Mouse (Mus musculus) lung, embryonic 15.5 days (tissue): ENCODE measurements around the gene P4htm. TPM values are rescaled to one million over a fixed set of nuclear protein-coding genes. Genes with fewer than 3 reads are reported as not detected.

Experiments used
- microRNA counts: library from miRNA; unstranded; fragments of <30 nt; microRNA quantifications from one replicate; lab custom pipeline; 2016
- microRNA-seq: library from miRNA; unstranded; fragments of <30 nt; microRNA quantifications from one replicate; pipeline ENCODE4, GENCODE M21; 2016
- polyA plus RNA-seq: library from polyadenylated mRNA; unstranded; fragments of >200 nt; fragmentation: Nextera tagmentation; extraction: Ambion mirVana; gene quantifications from 2 replicates; pipeline ENCODE4 v1.2.1, GENCODE M21; 2015

P4htm gene
- polyA plus RNA-seq, 1 experiment from 2014 or later, result 7.7 TPM

MicroRNA genes within 50 kb of the gene (microRNA counts, 519-probe panel; counts per million panel counts)
- microRNA mmu-miR-191 (lab: Ali Mortazavi, UCI) (2,563 counts per million, percentile 58 among the panel's probes with 10 or more counts), microRNA mmu-miR-425 (lab: Ali Mortazavi, UCI) (2,583 counts per million, percentile 59 among the panel's probes with 10 or more counts)

Small RNAs within 50 kb of the gene (microRNA-seq; reads per million reads assigned to microRNA genes)
- gene Gm24083, result not detected
- gene Mir191, result not detected
- gene Mir425, result 1,951 reads per million, percentile 82 among the genes with 10 or more reads in this experiment

Other genes starting within 250 kb of the P4htm start
- 99.6 and 107 TPM in 2 replicates for gene Usp4, start 249.8 kb downstream of the P4htm start, polyA plus RNA-seq
- gene 1700102P08Rik, start 204.9 kb downstream of the P4htm start, polyA plus RNA-seq, result 0.39 and 0.40 TPM in 2 replicates
- gene Ccdc36, start 169.2 kb downstream of the P4htm start, polyA plus RNA-seq, result 2.4 and 2.6 TPM in 2 replicates
- gene BC048562, start 161.2 kb downstream of the P4htm start, polyA plus RNA-seq, result not detected in 2 replicates
- 56.6 and 60.4 TPM in 2 replicates for gene Ccdc71, start 137.1 kb downstream of the P4htm start, polyA plus RNA-seq
- 67.2 and 75.3 TPM in 2 replicates for gene Klhdc8b, start 136.1 kb downstream of the P4htm start, polyA plus RNA-seq
- 66.9 and 74.4 TPM in 2 replicates for gene Lamb2, start 117.9 kb downstream of the P4htm start, polyA plus RNA-seq
- 61.9 and 68.5 TPM in 2 replicates for gene Usp19, start 107.1 kb downstream of the P4htm start, polyA plus RNA-seq
- 89.4 and 108 TPM in 2 replicates for gene Qars, start 90.0 kb downstream of the P4htm start, polyA plus RNA-seq
- 115 and 120 TPM in 2 replicates for gene Qrich1, start 80.9 kb downstream of the P4htm start, polyA plus RNA-seq
- gene Impdh2, start 37.4 kb downstream of the P4htm start, polyA plus RNA-seq, result 178 TPM in 2 replicates
- gene Ndufaf3, start 30.2 kb downstream of the P4htm start, polyA plus RNA-seq, result 49.2 and 49.4 TPM in 2 replicates
- 139 and 150 TPM in 2 replicates for gene Dalrd3, start 27.8 kb downstream of the P4htm start, polyA plus RNA-seq
- 131 and 134 TPM in 2 replicates for gene Wdr6, start 18.9 kb downstream of the P4htm start, polyA plus RNA-seq
- 44.8 and 46.6 TPM in 2 replicates for gene Arih2, start 51.7 kb upstream of the P4htm start, polyA plus RNA-seq
- gene Slc25a20, start 64.4 kb upstream of the P4htm start, polyA plus RNA-seq, result 45.0 and 46.0 TPM in 2 replicates
- gene Prkar2a, start 91.6 kb upstream of the P4htm start, polyA plus RNA-seq, result 23.6 and 24.5 TPM in 2 replicates
- gene Ip6k2, start 186.1 kb upstream of the P4htm start, polyA plus RNA-seq, result 72.5 and 74.7 TPM in 2 replicates
- 15.3 and 16.6 TPM in 2 replicates for gene Nckipsd, start 210.7 kb upstream of the P4htm start, polyA plus RNA-seq
- 0.14 and 0.15 TPM in 2 replicates for gene Celsr3, start 228.7 kb upstream of the P4htm start, polyA plus RNA-seq